8 mouse cellular contexts compared by ENCODE assay signal in genomic region chr16:21423546-21423910, GRCm38 (mm10). TPM values are rescaled to one million over a fixed set of nuclear protein-coding genes. Genes with fewer than 3 reads are reported as not detected.
DNase-seq lines count a peak whose midpoint lies in the region; ATAC-seq and TF ChIP-seq lines count a peak whose summit lies in the region.

No protein-coding gene starts in this region.

- 1% methylated on average over 10 of the region's 10 CpGs for WGBS in heart, embryonic 13.5 days
- WGBS in bone marrow, adult 2 months: under 1% methylated on average over 10 of the region's 10 CpGs
- 5% methylated on average over 10 of the region's 10 CpGs for WGBS in hindbrain, embryonic 10.5 days
- WGBS in lung, postnatal 0 days: under 1% methylated on average over 10 of the region's 10 CpGs
- WGBS in stomach, embryonic 16.5 days: under 1% methylated on average over 10 of the region's 10 CpGs

- H3K4me3 ChIP-seq in heart, embryonic 13.5 days: peak overlapping the region; percentile 78
- peak overlapping the region; percentile 86 for H3K4me3 ChIP-seq in bone marrow, adult 2 months (replicated peaks; ENCODE audit: control insufficient read depth, low read depth, low read length)
- peak overlapping the region; percentile 89 for H3K4me3 ChIP-seq in hindbrain, embryonic 10.5 days
- H3K4me3 ChIP-seq in lung, postnatal 0 days (ENCODE audit: low read depth, low read length): peak overlapping the region; percentile 80
- peak overlapping the region; percentile 93 for H3K4me3 ChIP-seq in stomach, embryonic 16.5 days (replicated peaks; ENCODE audit: low read length)

- no peak for TF ChIP-seq CTCF in bone marrow, adult 2 months (IDR thresholded peaks at IDR 0.05; ENCODE audit: control insufficient read depth, insufficient read depth, low read length)
- no peak for TF ChIP-seq CTCF in lung, postnatal 0 days (IDR thresholded peaks at IDR 0.05)

- peak overlapping the region; percentile 94 for H3K9ac ChIP-seq in heart, embryonic 13.5 days
- peak overlapping the region; percentile 75 for H3K9ac ChIP-seq in lung, postnatal 0 days (replicated peaks; ENCODE audit: low read depth)
- H3K9ac ChIP-seq in stomach, embryonic 16.5 days (ENCODE audit: low read length): peak overlapping the region; percentile 88

- DNase-seq in heart, adult 18-20 months: no peak
- DNase-seq in hindbrain, embryonic 10.5 days (ENCODE audit: low spot score): no peak
- DNase-seq in lung, postnatal 0 days (ENCODE audit: low spot score): peak; percentile 85
- DNase-seq in B cell, adult 2 months: no peak

- no peak for TF ChIP-seq EP300 in lung, postnatal 0 days (IDR thresholded peaks at IDR 0.05)

- H3K36me3 ChIP-seq in heart, embryonic 13.5 days: no peaks in the 10 kb centered on the region
- no peaks in the 10 kb centered on the region for H3K36me3 ChIP-seq in hindbrain, embryonic 10.5 days
- H3K36me3 ChIP-seq in lung, postnatal 0 days (ENCODE audit: insufficient read depth, low read length): no peaks in the 10 kb centered on the region
- no peaks in the 10 kb centered on the region for H3K36me3 ChIP-seq in stomach, embryonic 16.5 days (ENCODE audit: control insufficient read depth, insufficient read depth, low read length)

- H3K27me3 ChIP-seq in heart, embryonic 13.5 days (replicated peaks): no peaks in the 10 kb centered on the region
- H3K27me3 ChIP-seq in hindbrain, embryonic 10.5 days (ENCODE audit: insufficient read depth, poor library complexity, severe bottlenecking): no peaks in the 10 kb centered on the region
- no peaks in the 10 kb centered on the region for H3K27me3 ChIP-seq in lung, postnatal 0 days (replicated peaks; ENCODE audit: insufficient read depth, low read length)
- no peaks in the 10 kb centered on the region for H3K27me3 ChIP-seq in stomach, embryonic 16.5 days (ENCODE audit: control insufficient read depth, insufficient read depth, low read length)

- peak overlapping the region; percentile 87 for H3K27ac ChIP-seq in heart, embryonic 13.5 days (replicated peaks)
- peak overlapping the region; percentile 70 for H3K27ac ChIP-seq in bone marrow, adult 2 months (ENCODE audit: control insufficient read depth, insufficient read depth, low read depth, low read length, poor library complexity)
- peak overlapping the region; percentile 89 for H3K27ac ChIP-seq in hindbrain, embryonic 10.5 days
- peak overlapping the region; percentile 81 for H3K27ac ChIP-seq in lung, postnatal 0 days (ENCODE audit: low read length)
- H3K27ac ChIP-seq in stomach, embryonic 16.5 days (ENCODE audit: low read length): peak overlapping the region; percentile 91

- peak overlapping the region; percentile 91 for H3K4me2 ChIP-seq in heart, embryonic 13.5 days
- peak overlapping the region; percentile 98 for H3K4me2 ChIP-seq in lung, postnatal 0 days (replicated peaks; ENCODE audit: low read depth, low read length)
- H3K4me2 ChIP-seq in stomach, embryonic 16.5 days (ENCODE audit: low read depth, low read length): peak overlapping the region; percentile 87

- H3K9me3 ChIP-seq in heart, embryonic 13.5 days: no peaks in the 10 kb centered on the region
- no peaks in the 10 kb centered on the region for H3K9me3 ChIP-seq in hindbrain, embryonic 10.5 days
- no peaks in the 10 kb centered on the region for H3K9me3 ChIP-seq in lung, postnatal 0 days (ENCODE audit: low read length)
- H3K9me3 ChIP-seq in stomach, embryonic 16.5 days (replicated peaks; ENCODE audit: control insufficient read depth, low read length): no peaks in the 10 kb centered on the region

- no peak for TF ChIP-seq POLR2A in bone marrow, adult 2 months (IDR thresholded peaks at IDR 0.05; ENCODE audit: borderline replicate concordance, control insufficient read depth, low read depth, low read length)

- H3K4me1 ChIP-seq in heart, embryonic 13.5 days: peaks cover 25% of the 10 kb centered on the region
- no peaks in the 10 kb centered on the region; the same call in 1 of the 2 replicates for H3K4me1 ChIP-seq in bone marrow, adult 2 months (ENCODE audit: control insufficient read depth, insufficient read depth, low read length)
- peaks cover 16% of the 10 kb centered on the region for H3K4me1 ChIP-seq in hindbrain, embryonic 10.5 days (replicated peaks)
- no peaks in the 10 kb centered on the region for H3K4me1 ChIP-seq in lung, postnatal 0 days (ENCODE audit: insufficient read depth, low read depth, low read length)
- peaks cover 3% of the 10 kb centered on the region; the same call in 1 of the 2 replicates for H3K4me1 ChIP-seq in stomach, embryonic 16.5 days (ENCODE audit: control insufficient read depth, insufficient read depth, low read length)

- ATAC-seq in heart, embryonic 13.5 days (ENCODE audit: extremely low read depth, insufficient number of reproducible peaks, low FRiP score, low TSS enrichment): peak; percentile 63
- ATAC-seq in lung, postnatal 0 days: peak; percentile 78
- peak; percentile 79 for ATAC-seq in stomach, embryonic 16.5 days (ENCODE audit: insufficient read depth, low FRiP score)
- no peak for ATAC-seq in erythroid progenitor cell, adult 5-6 weeks (replicated peaks; ENCODE audit: low FRiP score, poor library complexity, severe bottlenecking)

RNA-seq across cellular contexts. Expression of gene Vps8, which starts 0.6 kb away (rescaled TPM):
- polyA plus RNA-seq in heart, embryonic 13.5 days (2015; fragmentation: Nextera tagmentation; extraction: Ambion mirVana): 18.9 and 21.1 TPM in 2 replicates
- total RNA-seq in heart, adult 18-20 months (2021): 10 to 100 TPM; 21.3 to 23.6 TPM
- polyA plus RNA-seq in bone marrow, adult 2 months (2011; ENCODE audit: insufficient read depth, insufficient read length, low replicate concordance, missing spikeins): 3.7 and 14.1 TPM in 2 replicates
- 23.7 and 23.8 TPM in 2 replicates for polyA plus RNA-seq in hindbrain, embryonic 10.5 days (2016; fragmentation: Nextera tagmentation; extraction: Ambion mirVana)
- polyA plus RNA-seq in lung, postnatal 0 days (2015; fragmentation: Nextera tagmentation; extraction: Ambion mirVana): 9.3 and 9.6 TPM in 2 replicates
- 20.1 and 25.9 TPM in 2 replicates for polyA plus RNA-seq in stomach, embryonic 16.5 days (2015; fragmentation: Nextera tagmentation; extraction: Ambion mirVana)
- 1.8 and 5.0 TPM in 2 replicates for total RNA-seq in erythroid progenitor cell, adult 5-6 weeks (2015; ENCODE audit: low replicate concordance)
- 4.9 and 7.9 TPM in 2 replicates for total RNA-seq in erythroid progenitor cell, adult 5-6 weeks (2017; ENCODE audit: low replicate concordance)
